Mouse (Mus musculus): ENCODE results near the gene Tcp11l1.
A peak's percentile ranks its signal among the peaks of the same experiment; 100 is the strongest.

The Tcp11l1 gene

GRCm38 (mm10) chr2:104711585-104712485 is at the start of gene Tcp11l1:
Gene Tcp11l1, minus strand, starts transcription at chr2:104712169.
- DNase-seq (ENCODE audit: low spot score): peak; percentile 61

- no peak for DNase-seq (ENCODE audit: low spot score)
Observed at GRCm38 (mm10) chr2:104750611-104751010, 38.6 kb upstream of the Tcp11l1 start.

GRCm38 (mm10) chr2:104748652-104749183 is 36.7 kb upstream of the Tcp11l1 start:
- DNase-seq (ENCODE audit: low spot score): no peak

GRCm38 (mm10) chr2:104746251-104746650 is 34.3 kb upstream of the Tcp11l1 start:
- no peak for DNase-seq (ENCODE audit: low spot score)

GRCm38 (mm10) chr2:104743971-104744370 is 32.0 kb upstream of the Tcp11l1 start:
- DNase-seq (ENCODE audit: low spot score): no peak

- DNase-seq (ENCODE audit: low spot score): no peak
Observed at GRCm38 (mm10) chr2:104743160-104743559, 31.2 kb upstream of the Tcp11l1 start.

GRCm38 (mm10) chr2:104742741-104743064 is 30.7 kb upstream of the Tcp11l1 start, which contains the start of gene Depdc7:
Gene Depdc7, minus strand, starts transcription at chr2:104742878.
- DNase-seq (ENCODE audit: low spot score): peak; percentile 69

- DNase-seq (ENCODE audit: low spot score): no peak
Observed at GRCm38 (mm10) chr2:104741896-104742740, 30.1 kb upstream of the Tcp11l1 start.

- DNase-seq (ENCODE audit: low spot score): no peak
Observed at GRCm38 (mm10) chr2:104741015-104741758, 29.2 kb upstream of the Tcp11l1 start.

- no peak for DNase-seq (ENCODE audit: low spot score)
Observed at GRCm38 (mm10) chr2:104740248-104740949, 28.4 kb upstream of the Tcp11l1 start.

GRCm38 (mm10) chr2:104739691-104740090 is 27.7 kb upstream of the Tcp11l1 start:
- DNase-seq (ENCODE audit: low spot score): no peak

- DNase-seq (ENCODE audit: low spot score): no peak
Observed at GRCm38 (mm10) chr2:104736241-104736640, 24.3 kb upstream of the Tcp11l1 start.

GRCm38 (mm10) chr2:104732562-104733256 is 20.7 kb upstream of the Tcp11l1 start:
- DNase-seq (ENCODE audit: low spot score): no peak

GRCm38 (mm10) chr2:104732033-104732444 is 20.1 kb upstream of the Tcp11l1 start:
- no peak for DNase-seq (ENCODE audit: low spot score)

- DNase-seq (ENCODE audit: low spot score): no peak
Observed at GRCm38 (mm10) chr2:104727369-104727768, 15.4 kb upstream of the Tcp11l1 start.

- DNase-seq (ENCODE audit: low spot score): no peak
Observed at GRCm38 (mm10) chr2:104722021-104722420, 10.1 kb upstream of the Tcp11l1 start.

GRCm38 (mm10) chr2:104717827-104718226 is 5.9 kb upstream of the Tcp11l1 start:
- no peak for DNase-seq (ENCODE audit: low spot score)

GRCm38 (mm10) chr2:104717231-104717735 is 5.3 kb upstream of the Tcp11l1 start:
- no peak for DNase-seq (ENCODE audit: low spot score)

- DNase-seq (ENCODE audit: low spot score): no peak
Observed at GRCm38 (mm10) chr2:104716279-104716678, 4.3 kb upstream of the Tcp11l1 start, which contains the start of gene Pin1rt1. Gene Pin1rt1, minus strand, starts transcription at chr2:104716379.

GRCm38 (mm10) chr2:104714254-104714691 is 2.3 kb upstream of the Tcp11l1 start:
- no peak for DNase-seq (ENCODE audit: low spot score)
